Mouse (Mus musculus) cerebellum, adult 2 months (tissue): Measurements from ENCODE around the gene Egfl8.

ENCODE experiments used
- CTCF ChIP-seq: fragments of 200-500 bp; IDR thresholded peaks from 2 replicates; pipeline ENCODE4 v1.5.1; 2011; ENCODE audit warnings: low read depth, mild to moderate bottlenecking, control low read depth, low read length, moderate library complexity, borderline replicate concordance; ENCODE audit not compliant: insufficient read depth
- POLR2A ChIP-seq: fragments of 200-500 bp; IDR thresholded peaks from 2 replicates; pipeline ENCODE4 v1.6.1; 2011; ENCODE audit warnings: low read length, control low read depth, borderline replicate concordance; ENCODE audit not compliant: insufficient read depth

DNA sequence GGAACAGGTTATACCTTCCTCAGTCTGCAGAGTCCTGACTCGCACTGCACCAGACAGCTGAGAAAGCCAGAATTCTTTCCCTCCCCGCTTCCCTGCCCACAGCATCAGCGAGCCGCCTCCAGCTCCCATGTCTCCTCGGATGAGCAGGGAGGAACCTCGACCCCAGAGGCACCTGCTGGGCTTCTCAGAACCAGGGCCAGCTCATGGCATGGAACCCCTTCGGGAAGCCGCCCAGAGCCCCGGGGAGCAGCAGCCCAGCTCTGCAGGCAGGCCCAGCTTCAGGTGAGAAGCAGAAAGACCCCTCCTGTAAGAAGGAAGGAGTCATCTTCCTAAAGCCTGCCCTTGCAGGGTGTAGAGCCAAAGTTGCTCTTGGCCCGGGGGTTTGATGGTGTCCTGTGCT lies 36.8 kb upstream of the Egfl8 start:
- no peak for TF ChIP-seq POLR2A
- no peak for TF ChIP-seq CTCF
